Mouse (Mus musculus) duodenum, adult 2 months (tissue): ENCODE measurements around the gene Gm5072. TPM values are rescaled to one million over a fixed set of nuclear protein-coding genes. Genes with fewer than 3 reads are reported as not detected.

Experiments used
- polyA plus RNA-seq: library from polyadenylated mRNA; depleted of rRNA; stranded (reverse); fragments of >200 nt; gene quantifications from 2 replicates; pipeline ENCODE4 v1.2.3, GENCODE M21; 2012; ENCODE audit warnings: low replicate concordance; rRNA removed

Gm5072 gene
- polyA plus RNA-seq, result not detected in 2 replicates

GRCm38 (mm10) chrX:91392200-91392599 lies at the start of gene Gm5072:
Gm5072 (plus strand) TSS chrX:91392500.

Other genes starting within 250 kb of the Gm5072 start
- gene Mageb2, start 60.8 kb upstream of the Gm5072 start, polyA plus RNA-seq, result not detected in 2 replicates
- gene Gm8914, start 87.6 kb downstream of the Gm5072 start, polyA plus RNA-seq, result not detected in 2 replicates
- not detected in 2 replicates for gene 1700084M14Rik, start 183.4 kb downstream of the Gm5072 start, polyA plus RNA-seq
- gene Gm14781, start 239.7 kb downstream of the Gm5072 start, polyA plus RNA-seq, result not detected in 2 replicates